Mouse (Mus musculus) spleen, adult 2 months (tissue): ENCODE data around the gene Tmprss4. TPM values are rescaled to one million over a fixed set of nuclear protein-coding genes. Genes with fewer than 3 reads are reported as not detected.

Experiments used
- DNase-seq, 2 experiments: peaks; one replicate each; pipeline versions ENCODE4 v3.0.0 to v3.0.0-alpha.2; 2012 to 2021; ENCODE audit warnings: low spot score in 2 of 2, low read depth in 1 of 2
- H3K27ac ChIP-seq: fragments of 200-500 bp; 2 replicates; pipeline ENCODE4 v1.5.1; 2012; ENCODE audit warnings: low read length, inconsistent platforms; ENCODE audit not compliant: insufficient read depth
- H3K27me3 ChIP-seq: fragments of 200-500 bp; 2 replicates; pipeline ENCODE4 v1.6.1; 2012; ENCODE audit warnings: mild to moderate bottlenecking, moderate library complexity, low read length, inconsistent platforms; ENCODE audit not compliant: control insufficient read depth, insufficient read depth
- H3K36me3 ChIP-seq: fragments of 200-500 bp; 2 replicates; pipeline ENCODE4 v1.6.1; 2012; ENCODE audit warnings: mild to moderate bottlenecking, low read length, inconsistent platforms; ENCODE audit not compliant: control insufficient read depth, insufficient read depth
- H3K4me1 ChIP-seq: fragments of 200-500 bp; 2 replicates; pipeline ENCODE4 v1.6.1; 2011; ENCODE audit warnings: inconsistent platforms; ENCODE audit not compliant: control insufficient read depth, insufficient read depth, insufficient read length
- H3K4me3 ChIP-seq: fragments of 200-500 bp; 2 replicates; pipeline ENCODE4 v1.5.1; 2011; ENCODE audit warnings: mild to moderate bottlenecking, inconsistent platforms; ENCODE audit not compliant: insufficient read depth, insufficient read length; ENCODE audit errors: extremely low read depth
- CTCF ChIP-seq: fragments of 200-500 bp; IDR thresholded peaks from 2 replicates; pipeline ENCODE4 v1.5.1; 2011; ENCODE audit warnings: mild to moderate bottlenecking, inconsistent platforms; ENCODE audit not compliant: insufficient read depth, insufficient read length, insufficient replicate concordance; ENCODE audit errors: extremely low read depth
- POLR2A ChIP-seq: fragments of 200-500 bp; IDR thresholded peaks from 2 replicates; pipeline ENCODE4 v1.6.1; 2011; ENCODE audit warnings: low read depth, low read length, inconsistent platforms
- WGBS: fragments of 180-500 bp; shearing (Covaris S2); methylation state at CpG from one replicate; pipeline ENCODE4 v1.1.7; 2018; 5-methylcytosine and 5-hydroxymethylcytosine counted together
- polyA plus RNA-seq: library from polyadenylated mRNA; depleted of rRNA; stranded (reverse); fragments of >200 nt; gene quantifications from 2 replicates; pipeline ENCODE4 v1.2.3, GENCODE M21; 2012

The Tmprss4 gene
- polyA plus RNA-seq, 1 experiment, result 0.33 TPM

GRCm38 (mm10) chr9:45139082-45139481 is 64.8 kb downstream of the Tmprss4 start:
- H3K4me1 ChIP-seq, result peaks cover 15% of the 10 kb centered on the region
- peak overlapping the region; percentile 57; the same call in 1 of the 2 replicates for H3K4me3 ChIP-seq
- H3K36me3 ChIP-seq, result no peaks in the 10 kb centered on the region
- TF ChIP-seq CTCF (no peak), POLR2A (no peak)
- no peak for DNase-seq
- peaks cover 14% of the 10 kb centered on the region for H3K27me3 ChIP-seq
- 20% methylated on average over 7 of the region's 7 CpGs for WGBS
- H3K27ac ChIP-seq, result no peak overlapping the region

- peaks cover 15% of the 10 kb centered on the region for H3K4me1 ChIP-seq
- TF ChIP-seq CTCF (no peak), POLR2A (no peak)
- no peak within 1 kb of the TSS for H3K27ac ChIP-seq
- H3K4me3 ChIP-seq, result peak within 1 kb of the TSS; percentile 57
- DNase-seq, result no peak
- no peaks in the 10 kb centered on the region for H3K36me3 ChIP-seq
- under 1% methylated on average over 71 of the region's 76 CpGs for WGBS
- peaks cover 14% of the 10 kb centered on the region for H3K27me3 ChIP-seq
Measured at GRCm38 (mm10) chr9:45138191-45139032, 65.5 kb downstream of the Tmprss4 start, which contains the start of gene Scn4b. Gene Scn4b, plus strand, starts transcription at chr9:45138395.

- H3K27me3 ChIP-seq, result peaks cover 14% of the 10 kb centered on the region
- TF ChIP-seq POLR2A (no peak), CTCF (no peak)
- DNase-seq, result no peak
- WGBS, result 52% methylated on average over 7 of the region's 7 CpGs
- H3K27ac ChIP-seq, result no peak overlapping the region
- no peaks in the 10 kb centered on the region for H3K36me3 ChIP-seq
- H3K4me3 ChIP-seq, result no peak overlapping the region
- peaks cover 15% of the 10 kb centered on the region for H3K4me1 ChIP-seq
Measured at GRCm38 (mm10) chr9:45136442-45137169, 67.3 kb downstream of the Tmprss4 start.

DNA sequence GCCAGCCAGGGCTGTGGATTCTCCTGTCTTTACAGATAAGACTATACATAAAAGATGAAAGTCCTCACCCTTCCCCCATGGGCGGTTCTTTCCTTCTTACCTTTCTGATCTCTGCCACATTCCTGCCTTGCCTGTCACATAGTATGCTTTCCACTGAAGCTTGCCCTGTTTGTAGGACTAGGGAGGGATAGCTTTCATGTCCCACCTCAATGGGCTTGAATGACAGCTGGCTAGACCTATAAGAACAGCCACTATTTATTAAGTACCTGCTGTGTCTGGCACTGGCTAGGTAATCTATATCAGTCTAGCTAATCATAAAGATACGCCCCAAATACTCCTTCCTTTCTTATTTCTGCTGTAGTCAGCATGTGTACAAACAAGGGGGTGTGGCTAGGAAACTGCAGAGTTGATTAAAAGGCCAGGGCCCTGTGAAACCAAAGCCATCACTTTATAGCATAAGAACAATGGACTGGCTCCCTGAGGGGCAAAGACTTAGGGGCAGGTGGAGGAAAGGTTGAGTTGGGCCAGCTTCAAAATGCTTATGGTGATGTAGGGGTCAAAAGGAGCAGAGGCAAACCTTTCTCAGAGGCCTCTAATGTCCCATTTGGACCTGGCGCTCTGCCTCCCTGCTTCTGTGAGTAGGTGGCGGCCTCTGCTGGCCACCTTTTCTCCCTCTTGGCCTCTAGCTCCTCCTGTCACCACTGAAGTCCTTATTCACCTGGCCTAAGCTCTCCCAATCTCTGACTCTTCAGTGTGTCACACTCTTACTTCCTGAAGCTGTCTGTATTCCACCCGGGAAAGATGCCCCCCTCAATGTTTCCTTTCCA is 70.2 kb downstream of the Tmprss4 start:
- no peaks in the 10 kb centered on the region for H3K36me3 ChIP-seq
- WGBS, result 34% methylated on average over 5 of the region's 5 CpGs
- H3K27me3 ChIP-seq, result peaks cover 9% of the 10 kb centered on the region
- peaks cover 10% of the 10 kb centered on the region for H3K4me1 ChIP-seq
- no peak overlapping the region for H3K27ac ChIP-seq
- no peak overlapping the region for H3K4me3 ChIP-seq
- peak; percentile 55 to 80 for DNase-seq
- TF ChIP-seq CTCF (peak; percentile 92), POLR2A (no peak)

DNA sequence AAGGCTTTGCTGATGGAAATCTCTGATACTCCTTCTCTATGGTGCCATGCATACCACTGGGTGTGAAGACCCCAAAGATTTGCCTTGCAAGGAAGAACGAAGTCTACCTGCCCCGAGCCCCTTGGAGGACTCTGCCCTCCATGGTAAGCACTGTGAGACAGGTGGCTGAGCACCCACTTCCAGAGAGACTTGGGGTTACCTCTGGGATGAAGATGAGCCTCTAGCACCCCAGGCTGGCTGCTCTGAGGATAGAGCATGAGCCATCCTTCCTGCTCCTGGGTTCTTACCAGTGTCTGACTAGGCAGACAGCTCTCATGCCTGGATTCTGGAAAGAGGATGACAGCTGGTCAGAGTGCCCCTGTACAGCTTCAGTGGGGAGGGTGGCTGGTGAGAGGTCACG is 73.8 kb downstream of the Tmprss4 start:
- Histone ChIP-seq H3K36me3 (no peaks in the 10 kb centered on the region), H3K4me3 (no peak overlapping the region), H3K27ac (no peak overlapping the region), H3K4me1 (peaks cover 14% of the 10 kb centered on the region; the same call in 1 of the 2 replicates), H3K27me3 (no peaks in the 10 kb centered on the region)
- DNase-seq, result no peak
- TF ChIP-seq POLR2A, result no peak
- no peak for TF ChIP-seq CTCF
- 84% methylated on average over 3 of the region's 3 CpGs for WGBS

GRCm38 (mm10) chr9:45126941-45127340 is 77.0 kb downstream of the Tmprss4 start:
- TF ChIP-seq CTCF, result no peak
- no peak for TF ChIP-seq POLR2A
- Histone ChIP-seq H3K4me3 (no peak overlapping the region), H3K27me3 (no peaks in the 10 kb centered on the region), H3K36me3 (no peaks in the 10 kb centered on the region), H3K27ac (peak overlapping the region; percentile 54), H3K4me1 (peaks cover 16% of the 10 kb centered on the region; the same call in 1 of the 2 replicates)
- no peak for DNase-seq
- 18% methylated on average over 7 of the region's 7 CpGs for WGBS
